Mouse (Mus musculus): Measurements from ENCODE around the gene Atxn7l1. TPM values are rescaled to one million over a fixed set of nuclear protein-coding genes. Genes with fewer than 3 reads are reported as not detected.
"Not testable (repeated sequence)": the region's sequence is repeated elsewhere in the genome, so short reads cannot be mapped to it uniquely, and the experiment has no call there.

Atxn7l1 gene
- polyA plus RNA-seq, 1 experiment from 2014 or later = 14.6 TPM

DNA sequence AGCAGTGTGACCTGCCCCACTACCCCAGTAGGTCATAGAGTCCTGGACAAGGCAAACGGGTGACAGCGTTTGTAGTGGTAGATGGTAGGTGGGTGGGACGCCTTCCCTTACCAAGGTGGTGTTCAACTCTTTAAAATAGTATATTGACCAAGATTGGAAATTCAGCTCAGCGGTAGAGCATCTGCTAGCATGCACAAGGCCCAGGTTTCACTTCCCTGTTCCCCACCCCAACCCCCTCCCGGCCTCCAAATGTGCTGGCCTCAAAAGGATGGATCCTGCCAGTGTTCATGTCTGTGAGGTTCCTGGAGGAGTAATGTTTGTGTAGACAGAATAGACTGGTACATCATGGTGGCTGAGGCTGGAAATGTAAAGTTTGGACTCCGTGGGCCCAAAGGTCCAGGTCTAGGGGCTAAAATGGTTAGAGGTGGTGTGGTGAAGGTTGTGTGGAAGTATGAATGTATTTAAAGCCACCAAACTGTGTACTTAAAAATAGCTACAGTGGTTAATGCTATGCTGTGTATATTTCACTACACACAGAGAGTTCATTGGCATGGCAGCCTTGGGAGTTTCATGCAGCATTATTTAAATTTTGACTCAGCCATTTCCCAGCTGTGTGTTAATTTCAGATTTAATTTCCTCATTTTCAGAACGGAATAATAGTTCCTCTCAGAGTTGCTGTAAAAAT is 9.0 kb downstream of the Atxn7l1 start:
- H3K27ac ChIP-seq (replicated peaks) = no peak overlapping the region
- no peaks in the 10 kb centered on the region for H3K9me3 ChIP-seq
- H3K27me3 ChIP-seq (replicated peaks; ENCODE audit: low read depth, poor library complexity, severe bottlenecking) = no peaks in the 10 kb centered on the region
- peaks cover 30% of the 10 kb centered on the region for H3K36me3 ChIP-seq (replicated peaks)
- H3K4me1 ChIP-seq = 0 out of 2 replicates have a peak, but pooled peaks cover 11% of the 10 kb centered on the region
- WGBS = 93% methylated on average over 7 of the region's 7 CpGs
- H3K4me3 ChIP-seq = no peak overlapping the region
- no peak for DNase-seq (ENCODE audit: low spot score)

DNA sequence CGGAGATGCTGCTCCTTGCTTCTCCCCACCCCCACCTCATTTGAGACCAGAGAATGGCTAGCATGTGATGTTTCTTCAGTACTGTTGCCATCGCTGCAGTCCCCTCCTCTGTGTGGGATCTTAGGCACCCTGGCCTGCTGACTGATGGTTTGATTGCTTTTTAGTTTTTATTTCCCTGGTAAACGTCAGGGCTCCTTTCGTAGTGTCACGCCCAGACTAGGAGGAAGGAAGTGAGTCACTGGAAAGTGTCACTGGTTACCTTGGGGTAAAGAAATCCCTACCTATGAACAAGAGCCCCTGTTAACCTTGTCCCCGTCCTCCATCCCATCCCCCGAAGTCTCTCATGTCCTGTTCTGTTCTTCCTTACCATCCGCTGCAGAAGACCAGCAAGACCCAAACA is 10.8 kb downstream of the Atxn7l1 start:
- Histone ChIP-seq H3K36me3 (replicated peaks) (peaks cover 30% of the 10 kb centered on the region), H3K4me3 (no peak overlapping the region), H3K27me3 (replicated peaks; ENCODE audit: low read depth, poor library complexity, severe bottlenecking) (no peaks in the 10 kb centered on the region), H3K9me3 (no peaks in the 10 kb centered on the region), H3K27ac (replicated peaks) (no peak overlapping the region), H3K4me1 (peaks cover 25% of the 10 kb centered on the region)
- 83% methylated on average over 8 of the region's 8 CpGs for WGBS
- DNase-seq (ENCODE audit: low spot score) = no peak

DNA sequence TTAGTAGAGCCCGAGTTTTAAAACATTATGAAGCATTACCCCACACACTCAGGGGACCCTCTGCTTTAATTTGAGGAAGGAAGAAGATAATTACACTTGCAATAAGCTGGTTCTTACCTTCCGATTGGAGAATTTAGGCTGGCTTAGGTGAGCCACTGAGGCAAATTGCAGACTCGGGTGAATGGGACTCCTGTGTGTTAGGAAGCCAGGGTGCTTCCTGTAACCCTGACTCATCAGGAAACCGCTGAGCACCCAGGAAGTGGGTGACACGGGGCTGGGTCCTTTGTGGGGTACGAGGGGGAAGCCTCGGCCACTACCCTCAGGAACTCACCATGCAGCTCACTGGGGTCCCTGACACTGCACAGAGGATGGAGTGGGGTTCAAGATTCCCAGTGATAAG is 12.9 kb downstream of the Atxn7l1 start:
- Histone ChIP-seq H3K27ac (replicated peaks) (no peak overlapping the region), H3K27me3 (replicated peaks; ENCODE audit: low read depth, poor library complexity, severe bottlenecking) (no peaks in the 10 kb centered on the region), H3K9me3 (no peaks in the 10 kb centered on the region), H3K36me3 (replicated peaks) (peaks cover 17% of the 10 kb centered on the region), H3K4me3 (no peak overlapping the region), H3K4me1 (peaks cover 25% of the 10 kb centered on the region)
- WGBS = 80% methylated on average over 7 of the region's 7 CpGs
- DNase-seq (ENCODE audit: low spot score) = no peak

GRCm38 (mm10) chr12:33162541-33162940 is 15.0 kb downstream of the Atxn7l1 start:
- Histone ChIP-seq H3K27me3 (replicated peaks; ENCODE audit: low read depth, poor library complexity, severe bottlenecking) (no peaks in the 10 kb centered on the region), H3K4me3 (0 out of 2 replicates have a peak overlapping the region, but pooled peaks have one; percentile 11), H3K9me3 (no peaks in the 10 kb centered on the region), H3K4me1 (peaks cover 25% of the 10 kb centered on the region), H3K36me3 (replicated peaks) (peaks cover 14% of the 10 kb centered on the region), H3K27ac (replicated peaks) (peak overlapping the region; percentile 78)
- DNase-seq (ENCODE audit: low spot score) = peak; percentile 50
- 53% methylated on average over 12 of the region's 12 CpGs for WGBS

GRCm38 (mm10) chr12:33164019-33164418 is 16.5 kb downstream of the Atxn7l1 start:
- peaks cover 24% of the 10 kb centered on the region for H3K4me1 ChIP-seq
- H3K27ac ChIP-seq (replicated peaks); H3K4me3 ChIP-seq; H3K9me3 ChIP-seq; DNase-seq (ENCODE audit: low spot score); H3K27me3 ChIP-seq (replicated peaks; ENCODE audit: low read depth, poor library complexity, severe bottlenecking); H3K36me3 ChIP-seq (replicated peaks): not testable (repeated sequence)
- 90% methylated on average over 5 of the region's 5 CpGs for WGBS

DNA sequence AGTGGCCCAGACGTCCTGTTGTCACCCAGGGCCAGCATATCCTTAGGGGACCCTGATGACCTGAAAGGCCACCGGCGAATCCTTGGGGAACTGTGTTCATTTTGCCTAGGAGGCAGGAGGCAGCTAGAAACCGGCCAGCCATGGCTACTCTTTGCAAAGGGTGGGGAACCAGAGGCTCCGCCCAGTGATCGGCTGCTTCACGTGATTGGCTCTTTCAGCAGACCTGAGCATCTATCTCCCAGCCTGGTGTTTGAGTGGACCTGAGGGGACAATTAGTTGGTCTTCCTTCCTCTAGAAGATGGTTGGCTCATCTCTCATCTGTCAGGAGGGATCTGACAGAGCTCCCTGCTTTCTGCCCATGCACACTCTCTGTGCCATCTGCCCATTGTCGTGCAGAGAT is 19.2 kb downstream of the Atxn7l1 start:
- WGBS = 56% methylated on average over 8 of the region's 8 CpGs
- Histone ChIP-seq H3K9me3 (no peaks in the 10 kb centered on the region), H3K27ac (replicated peaks) (no peak overlapping the region), H3K27me3 (replicated peaks; ENCODE audit: low read depth, poor library complexity, severe bottlenecking) (no peaks in the 10 kb centered on the region), H3K36me3 (replicated peaks) (no peaks in the 10 kb centered on the region; the same call in 1 of the 2 replicates), H3K4me1 (peaks cover 15% of the 10 kb centered on the region), H3K4me3 (no peak overlapping the region)
- no peak for DNase-seq (ENCODE audit: low spot score)

- H3K27me3 ChIP-seq (replicated peaks; ENCODE audit: low read depth, poor library complexity, severe bottlenecking) = no peaks in the 10 kb centered on the region
- no peak for DNase-seq (ENCODE audit: low spot score)
- WGBS = 82% methylated on average over 5 of the region's 5 CpGs
- no peak overlapping the region for H3K4me3 ChIP-seq
- peaks cover 7% of the 10 kb centered on the region for H3K4me1 ChIP-seq
- H3K36me3 ChIP-seq (replicated peaks) = no peaks in the 10 kb centered on the region; the same call in 1 of the 2 replicates
- H3K9me3 ChIP-seq = no peaks in the 10 kb centered on the region
- H3K27ac ChIP-seq (replicated peaks) = no peak overlapping the region
Measured at GRCm38 (mm10) chr12:33167545-33167944, 20.1 kb downstream of the Atxn7l1 start.

DNA sequence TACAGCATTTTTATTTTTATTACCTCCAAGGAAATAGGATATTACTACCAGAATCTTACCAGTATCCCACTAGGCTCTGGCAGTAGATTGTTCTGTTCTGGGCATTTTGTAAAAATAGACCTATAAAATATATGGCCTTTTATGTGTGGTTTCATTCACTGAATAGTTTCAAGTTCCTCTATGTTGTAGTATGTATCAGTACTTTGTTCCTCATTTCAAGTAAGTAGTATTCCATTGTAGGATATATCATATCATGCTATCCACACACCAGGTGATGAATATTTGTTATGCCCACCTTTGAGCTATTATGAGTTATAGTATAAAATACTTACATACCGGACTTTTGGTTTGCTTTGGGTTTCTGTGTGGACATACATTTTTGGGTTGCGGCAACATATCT is 21.0 kb downstream of the Atxn7l1 start:
- 96% methylated on average over 2 of the region's 2 CpGs for WGBS
- Histone ChIP-seq H3K27ac (replicated peaks) (no peak overlapping the region), H3K9me3 (no peaks in the 10 kb centered on the region), H3K36me3 (replicated peaks) (no peaks in the 10 kb centered on the region; the same call in 1 of the 2 replicates), H3K4me3 (no peak overlapping the region), H3K27me3 (replicated peaks; ENCODE audit: low read depth, poor library complexity, severe bottlenecking) (no peaks in the 10 kb centered on the region), H3K4me1 (0 out of 2 replicates have a peak, but pooled peaks cover 3% of the 10 kb centered on the region)
- no peak for DNase-seq (ENCODE audit: low spot score)

- Histone ChIP-seq H3K27ac (replicated peaks) (no peak overlapping the region), H3K27me3 (replicated peaks; ENCODE audit: low read depth, poor library complexity, severe bottlenecking) (no peaks in the 10 kb centered on the region; the same call in 1 of the 2 replicates), H3K4me1 (peaks cover 17% of the 10 kb centered on the region), H3K9me3 (no peaks in the 10 kb centered on the region), H3K36me3 (replicated peaks) (no peaks in the 10 kb centered on the region; the same call in 1 of the 2 replicates), H3K4me3 (no peak overlapping the region)
- 93% methylated on average over 11 of the region's 11 CpGs for WGBS
- no peak for DNase-seq (ENCODE audit: low spot score)
Measured at GRCm38 (mm10) chr12:33169777-33170494, 22.4 kb downstream of the Atxn7l1 start.

DNA sequence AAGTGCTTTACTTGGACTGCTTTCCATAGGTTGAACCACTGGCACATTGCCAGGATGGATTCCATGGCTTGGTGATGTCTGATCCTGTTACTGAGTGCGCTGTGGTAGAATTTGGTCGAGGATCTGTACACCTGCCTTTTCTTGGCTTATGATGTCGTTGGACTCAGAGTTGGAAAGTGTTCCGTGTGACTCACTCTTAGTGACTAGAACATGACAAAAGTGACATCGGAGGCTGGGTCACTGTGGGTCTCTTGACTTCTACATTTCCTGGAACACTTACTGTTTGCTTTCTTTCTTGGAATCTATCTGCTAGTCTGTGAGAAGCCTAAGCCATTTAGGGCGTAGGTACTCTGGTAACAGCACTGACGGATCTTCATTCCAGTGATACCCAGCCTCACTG is 23.3 kb downstream of the Atxn7l1 start:
- no peaks in the 10 kb centered on the region; the same call in 1 of the 2 replicates for H3K36me3 ChIP-seq (replicated peaks)
- DNase-seq (ENCODE audit: low spot score) = no peak
- 92% methylated on average over 7 of the region's 7 CpGs for WGBS
- H3K4me3 ChIP-seq = no peak overlapping the region
- H3K9me3 ChIP-seq = no peaks in the 10 kb centered on the region
- H3K27me3 ChIP-seq (replicated peaks; ENCODE audit: low read depth, poor library complexity, severe bottlenecking) = no peaks in the 10 kb centered on the region; the same call in 1 of the 2 replicates
- no peak overlapping the region for H3K27ac ChIP-seq (replicated peaks)
- H3K4me1 ChIP-seq = peaks cover 26% of the 10 kb centered on the region

- no peaks in the 10 kb centered on the region; the same call in 1 of the 2 replicates for H3K36me3 ChIP-seq (replicated peaks)
- no peak for DNase-seq (ENCODE audit: low spot score)
- no peak overlapping the region for H3K27ac ChIP-seq (replicated peaks)
- peaks cover 34% of the 10 kb centered on the region for H3K4me1 ChIP-seq
- no peaks in the 10 kb centered on the region; the same call in 1 of the 2 replicates for H3K27me3 ChIP-seq (replicated peaks; ENCODE audit: low read depth, poor library complexity, severe bottlenecking)
- H3K4me3 ChIP-seq = no peak overlapping the region
- no peaks in the 10 kb centered on the region for H3K9me3 ChIP-seq
- WGBS = 90% methylated on average over 9 of the region's 9 CpGs
Measured at GRCm38 (mm10) chr12:33172926-33173325, 25.4 kb downstream of the Atxn7l1 start.

- no peaks in the 10 kb centered on the region for H3K9me3 ChIP-seq
- 89% methylated on average over 8 of the region's 8 CpGs for WGBS
- H3K4me3 ChIP-seq = no peak overlapping the region
- no peaks in the 10 kb centered on the region; the same call in 1 of the 2 replicates for H3K36me3 ChIP-seq (replicated peaks)
- DNase-seq (ENCODE audit: low spot score) = no peak
- peaks cover 38% of the 10 kb centered on the region for H3K4me1 ChIP-seq
- H3K27me3 ChIP-seq (replicated peaks; ENCODE audit: low read depth, poor library complexity, severe bottlenecking) = no peaks in the 10 kb centered on the region; the same call in 1 of the 2 replicates
- no peak overlapping the region for H3K27ac ChIP-seq (replicated peaks)
Measured at GRCm38 (mm10) chr12:33173720-33174141, 26.2 kb downstream of the Atxn7l1 start.

Measured in embryonic facial prominence, embryonic 10.5 days (tissue).